Mouse (Mus musculus) hindlimb bud, embryonic 11.5 days (tissue): ENCODE measurements around the gene Ttl.
A peak's percentile ranks its signal among the peaks of the same experiment; 100 is the strongest.

Source experiments
- DNase-seq: peaks from one replicate; pipeline ENCODE4 v3.0.0-alpha.2; 2012; ENCODE audit warnings: low read depth, low spot score; ENCODE audit errors: extremely low spot score

The Ttl gene

DNA sequence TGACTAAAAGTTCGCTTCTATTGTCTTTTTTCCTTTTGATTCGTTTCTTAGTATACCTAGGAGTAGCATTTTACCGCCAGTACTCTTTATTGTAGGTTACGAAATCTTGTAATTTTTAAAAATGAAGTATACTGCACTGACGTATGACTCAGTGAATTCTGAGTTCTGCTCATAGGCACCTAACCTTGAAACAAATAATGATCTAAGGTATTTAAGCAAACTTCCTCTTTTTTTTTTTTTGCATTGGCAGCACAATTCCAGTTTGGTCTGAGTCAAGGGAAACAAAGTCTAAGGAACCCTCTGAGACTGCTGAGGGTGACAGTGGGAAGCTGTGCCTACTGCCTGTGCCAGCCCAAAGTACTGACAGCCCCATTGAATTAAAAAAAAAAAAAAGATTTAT, 17.8 kb downstream of the Ttl start:
- no peak for DNase-seq

DNA sequence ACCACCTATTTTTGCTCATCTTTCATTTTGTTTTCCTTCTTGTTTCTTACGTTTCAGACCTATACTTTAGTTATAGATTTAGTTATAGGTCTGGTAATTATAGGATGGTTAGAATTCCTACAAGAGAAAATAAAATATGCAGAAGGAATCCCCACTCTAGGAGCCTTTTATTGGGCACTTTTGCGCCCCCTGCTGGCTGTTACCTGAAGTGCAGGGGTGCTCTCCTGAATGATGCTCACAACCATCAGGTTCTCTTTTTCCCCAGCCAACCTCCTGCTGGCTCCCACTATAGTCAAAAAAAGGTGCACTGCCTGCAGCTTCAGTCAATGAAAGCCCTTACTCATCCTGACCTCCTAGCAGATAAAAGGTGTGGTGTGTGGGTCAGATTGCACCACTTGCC, 19.2 kb downstream of the Ttl start:
- peak; percentile 8 for DNase-seq

DNA sequence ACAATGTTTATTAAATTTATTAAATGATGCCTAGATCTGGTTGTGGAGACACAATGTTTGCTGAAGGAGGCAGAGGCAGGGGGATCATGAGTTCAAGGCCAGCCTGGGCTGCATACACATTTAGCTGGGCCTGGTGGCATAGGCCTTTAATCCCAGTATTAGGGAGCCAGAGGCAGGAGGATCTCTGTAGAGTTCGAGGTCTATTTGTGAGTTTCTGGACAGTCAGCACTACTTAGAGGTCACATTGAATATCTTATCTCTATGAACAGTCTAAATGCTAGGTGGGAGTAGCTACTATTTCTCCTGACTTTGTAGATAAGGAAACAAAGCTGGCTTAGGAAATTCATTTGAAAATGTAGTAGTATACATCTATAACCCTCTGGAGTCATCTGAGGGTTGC, 21.8 kb downstream of the Ttl start:
- no peak for DNase-seq

DNA sequence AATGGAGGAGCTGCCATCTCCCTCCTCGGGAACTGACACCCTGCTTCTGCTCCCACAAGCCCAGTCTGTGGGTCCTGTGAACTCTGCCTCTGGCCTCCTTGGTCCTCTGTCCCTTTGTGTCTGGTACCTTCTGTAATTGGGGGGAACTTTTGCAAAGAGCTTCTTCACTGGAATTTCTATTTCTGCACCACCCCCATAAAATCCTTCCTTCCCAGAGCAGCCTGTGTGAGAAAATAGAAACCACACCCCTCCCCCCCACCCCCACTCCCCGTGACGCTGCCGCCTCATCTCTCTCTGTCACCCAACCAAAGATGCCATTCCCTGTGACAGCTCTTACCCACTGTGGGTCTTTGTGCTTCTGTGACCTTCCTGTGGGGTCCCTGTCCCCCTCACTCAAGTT, 24.6 kb downstream of the Ttl start:
- DNase-seq = no peak

DNA sequence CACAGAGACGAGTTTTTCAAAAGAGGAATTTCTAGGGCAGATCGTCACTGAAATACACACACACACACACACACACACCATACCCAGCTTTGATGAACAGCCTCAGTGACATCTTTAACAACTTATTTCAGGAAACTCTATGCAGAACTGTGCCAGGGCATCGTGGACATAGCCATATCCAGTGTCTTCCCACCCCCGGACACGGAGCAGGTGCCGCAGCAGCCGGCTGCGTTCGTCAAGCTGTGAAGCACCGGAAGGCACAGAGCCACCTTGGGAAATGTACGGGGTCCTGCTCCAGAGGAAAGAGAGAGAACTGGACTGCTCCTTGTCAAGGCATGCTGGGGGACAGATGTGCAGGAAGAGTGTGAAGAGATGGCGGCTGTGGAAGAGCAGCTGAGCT, 27.1 kb downstream of the Ttl start:
- DNase-seq = no peak

DNA sequence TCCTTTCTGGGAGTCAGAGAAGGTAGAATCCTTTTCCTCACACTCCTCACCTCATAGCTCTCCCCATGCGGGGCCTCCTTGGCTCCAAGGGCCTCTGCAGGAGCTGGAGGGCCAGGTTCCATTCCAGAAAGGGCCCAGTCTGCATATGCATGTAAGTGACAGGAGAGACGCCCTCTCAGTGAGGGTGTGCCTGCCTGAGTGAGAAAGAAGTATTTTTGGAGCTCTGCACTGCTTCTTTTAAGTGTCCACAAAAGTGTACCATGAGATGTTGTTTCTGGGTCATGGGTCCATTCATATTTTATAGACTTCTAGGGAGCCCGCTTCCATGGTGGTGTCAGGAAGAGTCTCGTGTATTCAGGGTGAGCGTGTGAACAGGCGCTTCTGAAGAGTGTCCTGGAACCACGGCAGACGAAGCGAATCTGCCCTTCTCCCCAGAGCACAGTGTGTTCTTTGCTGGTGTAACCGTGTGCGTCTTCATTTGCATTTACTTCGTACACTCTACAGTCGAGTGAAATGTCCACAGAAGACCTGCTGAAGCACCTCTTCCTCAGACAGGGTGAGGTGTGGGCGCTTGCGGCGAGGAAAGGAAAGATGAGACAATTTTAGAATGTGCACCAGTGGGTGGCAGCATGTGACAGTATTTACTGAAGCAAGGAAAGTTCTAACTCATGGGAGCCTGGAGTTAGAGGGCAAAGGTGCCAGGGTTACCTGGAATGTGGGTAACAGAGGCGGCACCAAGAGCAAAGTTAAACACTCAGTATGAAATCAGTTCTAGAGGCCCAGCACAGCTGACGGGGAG, 28.4 kb downstream of the Ttl start:
- DNase-seq = no peak

DNA sequence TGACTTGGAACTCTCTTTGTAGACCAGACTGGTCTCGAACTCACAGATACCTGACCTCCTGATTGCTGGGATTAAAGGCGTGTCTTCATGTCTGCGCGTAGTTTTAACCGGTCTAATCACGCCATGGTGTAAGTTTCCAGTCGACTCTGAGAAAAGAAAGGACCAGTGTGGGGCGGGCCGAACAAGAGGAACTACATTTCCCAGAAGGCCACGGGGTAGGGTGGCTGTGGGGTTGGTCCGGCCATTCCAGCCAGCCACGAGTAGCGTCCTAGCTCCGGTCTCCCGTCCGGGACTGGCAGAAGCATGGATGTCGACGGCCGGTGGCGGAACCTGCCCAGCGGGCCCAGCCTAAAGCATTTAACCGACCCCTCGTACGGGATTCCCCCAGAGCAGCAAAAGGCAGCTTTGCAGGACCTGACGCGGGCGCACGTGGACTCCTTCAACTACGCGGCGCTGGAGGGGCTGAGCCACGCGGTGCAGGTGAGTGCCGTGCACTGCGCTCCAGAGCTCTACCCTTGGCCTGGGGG, 35.1 kb downstream of the Ttl start, which contains the start of gene Polr1b:
Gene Polr1b, plus strand, starts transcription at position 212 of the 527 bp plus-strand sequence.
- peak; percentile 78 for DNase-seq

DNA sequence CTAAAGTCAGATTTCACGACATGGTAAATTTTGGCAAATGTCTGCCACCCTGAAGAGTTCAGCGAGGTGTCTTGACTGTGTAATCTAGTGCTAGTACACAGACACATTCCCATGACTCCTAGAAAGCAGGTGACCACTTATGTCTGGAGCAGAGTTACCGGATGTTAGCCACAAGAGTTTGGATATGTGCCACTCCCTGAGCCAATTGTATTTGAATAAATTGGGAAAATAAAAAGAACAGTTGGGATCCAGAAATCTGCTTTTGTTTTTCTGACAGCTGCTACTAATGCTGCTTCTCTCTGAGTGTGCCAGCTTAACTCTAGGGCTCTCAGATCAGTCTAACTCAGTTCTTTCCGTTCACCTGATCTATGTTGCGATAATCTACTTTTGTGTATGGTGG, 47.2 kb downstream of the Ttl start:
- DNase-seq = no peak

DNA sequence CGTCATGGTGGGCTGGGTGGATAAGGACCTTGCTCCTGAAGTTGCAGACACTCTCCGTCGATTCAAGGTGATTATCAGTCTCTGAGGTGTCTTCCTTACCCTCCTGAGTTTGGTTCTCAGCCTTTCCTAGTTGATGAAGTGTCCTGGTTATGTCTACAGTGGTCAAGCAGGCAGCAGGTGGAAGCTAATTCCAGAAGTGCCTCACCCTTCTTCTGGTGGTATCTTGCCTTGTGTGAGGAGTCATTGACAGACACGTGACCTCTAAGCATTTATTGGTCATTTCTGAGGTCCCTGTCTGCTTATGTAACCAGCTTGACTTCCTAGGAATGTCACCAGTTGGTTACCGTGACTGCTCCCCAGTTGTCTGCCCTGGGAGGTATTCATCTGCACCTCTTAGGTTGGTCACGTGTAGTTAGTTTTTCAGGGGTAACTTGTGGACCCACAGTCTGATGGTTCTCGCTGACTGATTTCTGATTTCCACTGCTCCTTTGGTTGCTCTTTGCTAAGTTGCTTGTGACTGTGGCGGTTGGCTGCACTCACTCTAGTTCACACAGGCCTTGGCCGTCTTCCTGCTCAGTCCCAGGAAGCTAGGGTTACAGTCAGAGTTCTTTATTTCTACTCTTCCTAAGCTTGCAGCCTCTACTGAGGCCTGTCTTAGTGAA, 50.1 kb downstream of the Ttl start:
- no peak for DNase-seq

DNA sequence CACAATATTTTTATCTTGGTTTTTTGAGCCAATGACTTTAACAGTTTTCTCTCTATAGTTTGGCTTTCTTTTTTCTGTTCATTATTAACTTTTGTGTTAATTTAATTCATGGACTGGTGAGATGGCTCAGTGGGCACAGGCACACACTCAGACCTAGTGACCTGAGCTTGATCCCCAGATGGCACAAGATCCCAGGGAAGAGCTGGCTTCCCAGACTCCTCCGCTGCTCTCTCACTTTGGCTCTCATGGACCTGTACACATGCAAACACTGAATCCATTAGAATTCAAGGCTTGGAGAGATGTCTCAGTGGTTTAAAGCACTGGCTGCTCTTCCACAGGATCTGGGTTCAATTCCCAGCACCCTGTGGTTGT, 50.6 kb downstream of the Ttl start:
- no peak for DNase-seq

DNA sequence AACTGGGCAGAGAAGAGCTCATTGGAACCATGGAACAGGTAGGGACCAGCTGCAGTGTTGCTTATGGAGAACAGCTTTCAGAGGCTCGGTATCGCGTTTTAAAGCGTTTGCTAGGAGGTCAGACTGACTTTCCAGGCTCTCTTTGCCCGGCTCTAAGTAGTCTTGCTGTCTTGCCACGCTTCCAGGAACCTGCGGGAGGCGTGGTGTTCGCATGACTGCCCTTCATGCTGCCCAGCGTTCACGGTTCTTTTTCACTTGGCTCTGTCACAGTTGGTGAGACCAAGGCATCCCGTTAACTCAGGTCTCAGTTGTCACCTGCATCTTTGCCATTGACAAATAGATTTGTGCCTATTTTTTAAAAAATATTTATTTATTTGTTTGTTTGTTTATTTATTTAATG, 52.3 kb downstream of the Ttl start:
- DNase-seq = no peak

DNA sequence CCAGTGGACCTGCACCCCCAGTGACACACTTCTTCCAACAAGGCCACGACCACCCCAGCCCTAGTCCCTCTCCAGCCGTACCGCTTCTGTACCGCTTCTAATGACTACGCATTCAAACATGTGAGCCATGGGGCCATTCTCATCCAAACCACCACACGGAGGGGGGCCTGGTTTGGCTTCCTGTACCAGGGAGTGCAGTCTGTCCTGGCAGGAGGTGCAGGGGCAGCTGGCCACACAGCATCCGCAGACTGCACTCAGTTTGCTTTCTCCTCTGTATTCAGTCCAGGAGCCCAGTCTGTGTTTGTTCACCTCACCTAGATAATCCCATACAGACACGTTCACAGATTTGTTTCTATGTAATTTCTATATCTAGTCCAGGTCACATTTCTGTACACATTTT, 56.2 kb downstream of the Ttl start:
- no peak for DNase-seq

DNA sequence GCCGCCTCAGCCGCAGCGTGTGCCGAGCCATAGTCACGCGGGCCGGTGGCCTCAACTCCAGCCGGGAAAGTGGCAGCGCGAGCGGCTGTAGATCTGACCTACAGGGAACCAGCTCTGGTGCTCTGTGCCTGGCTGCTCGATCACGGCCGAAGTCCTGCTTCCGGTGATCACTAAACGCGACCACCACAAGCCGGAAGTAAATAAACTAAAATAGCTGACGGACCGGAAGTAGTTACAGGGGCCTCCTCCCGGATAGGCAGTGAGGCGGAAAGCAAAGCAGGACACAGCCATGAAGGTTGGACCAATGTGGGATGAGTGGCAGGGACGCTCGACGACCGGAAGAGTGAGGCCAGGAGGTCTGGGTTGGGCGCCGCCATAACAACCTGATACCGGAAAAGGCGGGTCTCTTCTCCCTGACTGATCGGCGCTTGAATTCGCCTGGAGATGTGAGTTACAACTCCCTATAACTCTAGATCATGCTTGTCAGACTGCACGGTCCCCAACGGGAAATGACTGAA, 63.7 kb downstream of the Ttl start, which contains the start of gene Chchd5:
Gene Chchd5, plus strand, starts transcription at position 289 of the 518 bp plus-strand sequence.
- peak; percentile 83 for DNase-seq

DNA sequence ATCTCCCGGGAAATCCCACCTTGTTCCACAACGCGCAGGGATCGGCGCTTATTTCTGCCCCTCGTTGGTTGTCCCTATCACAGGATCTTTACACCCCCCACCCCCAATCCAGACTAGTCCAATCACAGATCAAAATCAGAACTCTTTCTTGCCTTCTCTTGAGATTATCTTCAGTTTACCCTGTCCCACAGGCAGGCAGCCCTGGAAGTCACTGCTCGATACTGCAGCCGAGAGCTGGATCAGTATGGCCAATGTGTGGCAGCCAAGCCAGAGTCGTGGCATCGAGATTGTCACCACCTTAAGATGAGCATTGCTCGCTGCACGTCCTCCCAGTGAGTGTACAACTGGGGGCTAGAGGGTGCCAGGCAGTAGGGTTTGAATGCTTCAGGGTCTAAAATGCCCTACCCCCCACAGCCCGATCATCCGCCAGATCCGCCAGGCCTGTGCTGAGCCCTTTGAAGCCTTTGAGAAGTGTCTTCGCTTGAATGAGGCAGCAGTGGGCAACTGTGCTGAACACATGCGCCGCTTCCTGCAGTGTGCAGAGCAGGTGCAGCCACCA, 64.3 kb downstream of the Ttl start:
- DNase-seq = no peak

DNA sequence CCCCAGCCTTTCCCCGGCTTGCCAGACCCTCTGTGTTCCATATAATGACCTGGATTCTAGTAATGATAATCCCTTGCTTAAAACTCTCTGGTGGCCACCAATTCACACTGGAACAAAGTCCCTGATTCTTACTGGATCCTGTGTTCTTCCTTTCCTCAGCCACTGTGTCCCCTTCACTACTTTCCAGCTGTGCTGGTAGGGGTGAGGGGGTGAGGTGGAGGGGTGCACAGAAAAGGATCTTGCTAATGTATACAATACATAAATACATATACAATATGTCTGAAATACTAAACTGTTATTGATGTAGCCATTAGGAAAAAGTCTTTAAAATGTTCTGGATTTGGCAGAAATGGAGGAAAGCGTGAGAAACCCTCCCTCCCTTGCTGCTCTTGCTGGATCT, 65.0 kb downstream of the Ttl start:
- no peak for DNase-seq

DNA sequence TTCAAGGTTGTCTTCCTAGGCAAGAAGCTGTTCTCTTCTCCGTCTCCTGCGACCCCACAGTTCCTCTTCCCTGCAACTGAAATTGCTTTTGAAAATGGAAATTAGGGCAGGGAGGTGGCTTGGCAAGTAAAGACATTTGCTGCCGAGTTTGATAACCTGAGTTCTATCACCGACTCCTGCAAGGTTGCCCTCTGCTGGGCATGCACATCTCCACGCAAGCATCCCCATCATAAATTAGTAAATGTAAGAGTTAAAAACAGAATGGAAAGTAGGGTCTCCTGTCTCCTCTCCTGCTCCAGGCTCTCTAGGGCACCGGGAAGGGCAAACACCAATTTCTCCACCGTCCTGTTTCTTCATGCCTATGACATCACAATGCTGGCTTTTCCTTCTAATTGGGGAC, 66.5 kb downstream of the Ttl start:
- DNase-seq = no peak

DNA sequence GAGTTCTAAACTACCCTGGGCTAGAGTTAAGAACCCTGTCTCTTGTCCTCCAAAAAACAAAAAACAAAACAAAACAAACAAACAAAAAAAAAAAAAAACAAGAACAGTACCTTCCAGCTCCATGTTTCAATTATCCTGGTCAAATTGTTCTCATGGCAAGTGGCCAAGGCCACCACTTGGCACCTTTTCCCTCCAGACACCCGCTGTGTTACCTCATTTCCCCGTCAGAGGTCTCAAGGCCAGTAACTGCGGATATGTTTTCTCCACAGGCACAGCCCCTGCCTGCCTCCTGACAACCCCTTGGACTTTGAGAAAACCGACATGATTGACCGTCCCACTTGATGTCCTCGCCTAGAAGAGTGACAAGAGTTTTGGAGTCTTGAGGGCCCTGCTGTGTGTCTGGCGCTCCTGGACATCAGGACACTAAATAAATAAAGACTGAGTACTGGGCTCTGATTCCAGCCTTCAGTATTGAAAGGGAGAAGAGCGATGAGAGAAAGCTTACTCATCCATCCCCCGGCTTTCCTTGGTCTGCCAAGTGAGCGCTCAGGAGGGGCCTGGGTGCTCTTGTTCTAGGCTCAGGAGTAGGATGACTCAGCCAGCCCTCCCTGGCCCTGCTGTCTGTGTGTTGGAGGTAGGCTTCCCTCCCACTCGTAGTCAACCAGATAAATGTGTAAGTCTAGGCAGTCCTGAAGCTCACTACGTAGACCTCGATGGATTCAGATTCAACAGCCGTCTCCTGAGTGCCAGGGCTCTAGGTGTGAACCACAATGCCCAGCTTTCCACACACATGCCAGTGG, 67.5 kb downstream of the Ttl start:
- no peak for DNase-seq

DNA sequence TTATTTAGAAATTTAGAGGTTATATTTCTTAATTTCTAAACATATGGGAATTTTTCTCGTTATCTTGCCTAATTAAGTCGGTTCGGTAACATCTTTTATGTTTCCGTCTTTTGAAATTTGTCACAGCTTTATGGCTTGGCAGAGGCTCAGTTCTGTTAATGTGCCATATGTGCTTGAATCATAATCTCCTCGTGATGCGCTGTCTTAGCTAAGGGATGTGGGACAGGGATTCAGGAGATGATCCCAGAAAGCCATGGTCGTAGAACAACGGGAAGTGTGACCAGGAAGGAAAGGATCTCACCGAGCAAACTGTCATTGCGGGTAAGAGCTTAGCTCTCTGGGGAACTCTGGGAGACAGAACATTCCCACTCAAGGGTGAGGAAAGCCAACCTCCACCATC, 74.2 kb downstream of the Ttl start:
- DNase-seq = no peak
